Mouse (Mus musculus) E14TG2a.4 (cell line): Measurements from ENCODE around the gene Pcbp2.

ENCODE experiments used
- H3K27me3 ChIP-seq: 2 replicates; pipeline ENCODE4 v1.6.1; 2014; ENCODE audit warnings: low read length, control low read depth; ENCODE audit not compliant: insufficient read depth
- H3K36me3 ChIP-seq: 2 replicates; pipeline ENCODE4 v1.6.1; 2014; ENCODE audit warnings: low read length, control low read depth; ENCODE audit not compliant: insufficient read depth
- H3K4me1 ChIP-seq: replicated peaks from 2 replicates; pipeline ENCODE4 v1.6.1; 2014; ENCODE audit warnings: low read depth, low read length, control low read depth
- H3K4me3 ChIP-seq: replicated peaks from 2 replicates; pipeline ENCODE4 v1.5.1; 2014; ENCODE audit warnings: mild to moderate bottlenecking, low read length
- H3K9me3 ChIP-seq: 2 replicates; pipeline ENCODE4 v1.6.1; 2014; ENCODE audit warnings: low read length, control low read depth
- CTCF ChIP-seq: conservative IDR thresholded peaks from 2 replicates; pipeline ENCODE4 v1.5.1; 2014; ENCODE audit warnings: low read length
- NANOG ChIP-seq: IDR thresholded peaks from 2 replicates; pipeline ENCODE4 v1.6.1; 2014; ENCODE audit warnings: borderline replicate concordance, low read length, mixed read lengths
- POU5F1 ChIP-seq: IDR thresholded peaks from 2 replicates; pipeline ENCODE4 v1.6.1; 2014; ENCODE audit warnings: low read length, borderline replicate concordance

The Pcbp2 gene

GRCm38 (mm10) chr15:102470183-102470604, at the start of gene Pcbp2:
Pcbp2 (plus strand) TSS chr15:102470539.
- Histone ChIP-seq H3K4me1 (peaks cover 38% of the 10 kb centered on the region), H3K27me3 (no peaks in the 10 kb centered on the region), H3K9me3 (no peaks in the 10 kb centered on the region), H3K36me3 (peaks cover 75% of the 10 kb centered on the region), H3K4me3 (peak within 1 kb of the TSS; percentile 92)
- TF ChIP-seq POU5F1 (no peak), CTCF (peak; percentile 69)

- no peaks in the 10 kb centered on the region for H3K9me3 ChIP-seq
- no peak overlapping the region for H3K4me3 ChIP-seq
- peaks cover 32% of the 10 kb centered on the region for H3K4me1 ChIP-seq
- TF ChIP-seq NANOG (no peak), CTCF (no peak)
- H3K36me3 ChIP-seq = peaks cover 77% of the 10 kb centered on the region
- H3K27me3 ChIP-seq = no peaks in the 10 kb centered on the region
These were observed 49.4 kb upstream of the Pcbp2 start for GRCm38 (mm10) chr15:102420986-102421385.

GRCm38 (mm10) chr15:102421437-102421836, 48.9 kb upstream of the Pcbp2 start:
- H3K27me3 ChIP-seq = no peaks in the 10 kb centered on the region
- H3K4me3 ChIP-seq = no peak overlapping the region
- peaks cover 81% of the 10 kb centered on the region for H3K36me3 ChIP-seq
- H3K4me1 ChIP-seq = peaks cover 37% of the 10 kb centered on the region
- peak; percentile 54 for TF ChIP-seq CTCF
- TF ChIP-seq NANOG = no peak
- no peak for TF ChIP-seq POU5F1
- H3K9me3 ChIP-seq = no peaks in the 10 kb centered on the region

- H3K36me3 ChIP-seq = peaks cover 84% of the 10 kb centered on the region
- no peak overlapping the region for H3K4me3 ChIP-seq
- peaks cover 31% of the 10 kb centered on the region for H3K4me1 ChIP-seq
- TF ChIP-seq POU5F1 (no peak), CTCF (no peak), NANOG (no peak)
- no peaks in the 10 kb centered on the region for H3K27me3 ChIP-seq
- H3K9me3 ChIP-seq = no peaks in the 10 kb centered on the region
These were observed 46.6 kb upstream of the Pcbp2 start for GRCm38 (mm10) chr15:102423602-102424240.

GRCm38 (mm10) chr15:102424657-102425056, 45.7 kb upstream of the Pcbp2 start:
- TF ChIP-seq NANOG = no peak
- TF ChIP-seq CTCF = no peak
- no peak for TF ChIP-seq POU5F1
- no peak overlapping the region for H3K4me3 ChIP-seq
- H3K9me3 ChIP-seq = no peaks in the 10 kb centered on the region
- H3K36me3 ChIP-seq = peaks cover 84% of the 10 kb centered on the region
- H3K4me1 ChIP-seq = peaks cover 26% of the 10 kb centered on the region
- no peaks in the 10 kb centered on the region for H3K27me3 ChIP-seq

- TF ChIP-seq NANOG (no peak), POU5F1 (no peak), CTCF (no peak)
- H3K36me3 ChIP-seq = peaks cover 91% of the 10 kb centered on the region
- H3K27me3 ChIP-seq = no peaks in the 10 kb centered on the region
- H3K4me3 ChIP-seq = no peak overlapping the region
- no peaks in the 10 kb centered on the region for H3K9me3 ChIP-seq
- peaks cover 19% of the 10 kb centered on the region for H3K4me1 ChIP-seq
These were observed 43.4 kb upstream of the Pcbp2 start for GRCm38 (mm10) chr15:102426963-102427362.

GRCm38 (mm10) chr15:102432046-102432445, 38.3 kb upstream of the Pcbp2 start:
- Histone ChIP-seq H3K4me1 (peaks cover under 1% of the 10 kb centered on the region; the same call in 1 of the 2 replicates), H3K9me3 (no peaks in the 10 kb centered on the region), H3K4me3 (no peak overlapping the region), H3K36me3 (peaks cover 98% of the 10 kb centered on the region), H3K27me3 (no peaks in the 10 kb centered on the region)
- TF ChIP-seq CTCF (no peak), POU5F1 (no peak), NANOG (no peak)

GRCm38 (mm10) chr15:102433173-102433572, 37.2 kb upstream of the Pcbp2 start:
- no peak for TF ChIP-seq CTCF
- TF ChIP-seq NANOG = no peak
- Histone ChIP-seq H3K4me1 (no peaks in the 10 kb centered on the region), H3K36me3 (peaks cover 97% of the 10 kb centered on the region), H3K27me3 (no peaks in the 10 kb centered on the region), H3K9me3 (no peaks in the 10 kb centered on the region), H3K4me3 (no peak overlapping the region)

- no peak for TF ChIP-seq POU5F1
- peak; percentile 99 for TF ChIP-seq CTCF
- TF ChIP-seq NANOG = no peak
- Histone ChIP-seq H3K27me3 (peaks cover 6% of the 10 kb centered on the region; the same call in 1 of the 2 replicates), H3K36me3 (peaks cover 7% of the 10 kb centered on the region), H3K4me1 (peaks cover 27% of the 10 kb centered on the region), H3K9me3 (no peaks in the 10 kb centered on the region), H3K4me3 (no peak overlapping the region)
These were observed 27.8 kb upstream of the Pcbp2 start for GRCm38 (mm10) chr15:102442490-102442889.
